Mouse (Mus musculus): ENCODE data around the gene Loxl4. TPM values are rescaled to one million over a fixed set of nuclear protein-coding genes. Genes with fewer than 3 reads are reported as not detected.

Gene Loxl4
- polyA plus RNA-seq (2014; fragmentation: Nextera tagmentation; extraction: Ambion mirVana) = 0.13 and 0.27 TPM in 2 replicates

DNA sequence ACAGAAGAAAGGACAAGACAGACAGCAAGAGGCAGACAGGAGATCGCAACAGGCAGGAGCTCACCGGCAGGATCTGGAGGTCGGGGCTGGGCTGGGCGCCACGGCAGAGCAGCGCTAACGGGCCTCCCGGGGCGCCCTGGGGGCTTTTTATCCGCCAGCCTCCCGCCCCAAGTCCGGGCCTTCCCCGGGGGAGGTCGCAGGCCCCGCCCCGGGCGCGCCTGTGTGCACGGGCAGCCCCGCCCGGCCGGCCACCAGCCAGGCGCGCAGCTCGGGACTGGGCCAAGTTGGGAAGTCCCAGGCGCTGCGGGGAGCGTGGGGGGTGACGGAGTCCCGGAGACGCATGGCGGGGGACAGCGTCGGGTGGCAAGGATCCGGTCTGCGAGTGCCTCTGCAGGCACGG is at the start of gene Loxl4:
Loxl4 (minus strand) TSS at position 160 of the 400 bp plus-strand sequence.
- no peaks in the 10 kb centered on the region for H3K36me3 ChIP-seq (replicated peaks; ENCODE audit: control insufficient read depth, insufficient read depth)
- H3K4me2 ChIP-seq (replicated peaks) = peak within 1 kb of the TSS; percentile 48
- H3K9me3 ChIP-seq (ENCODE audit: control insufficient read depth, low read length) = no peaks in the 10 kb centered on the region
- H3K4me3 ChIP-seq (replicated peaks; ENCODE audit: low read length) = peak within 1 kb of the TSS; percentile 23
- no peak for DNase-seq (ENCODE audit: low spot score)
- 2% methylated on average over 35 of the region's 37 CpGs for WGBS
- H3K9ac ChIP-seq = no peak within 1 kb of the TSS
- no peaks in the 10 kb centered on the region for H3K4me1 ChIP-seq (replicated peaks; ENCODE audit: control insufficient read depth, insufficient read depth, low read length)
- no peak within 1 kb of the TSS for H3K27ac ChIP-seq
- ATAC-seq (ENCODE audit: low FRiP score) = no peak
- H3K27me3 ChIP-seq (ENCODE audit: control insufficient read depth, insufficient read depth, low read length) = peaks cover 25% of the 10 kb centered on the region

DNA sequence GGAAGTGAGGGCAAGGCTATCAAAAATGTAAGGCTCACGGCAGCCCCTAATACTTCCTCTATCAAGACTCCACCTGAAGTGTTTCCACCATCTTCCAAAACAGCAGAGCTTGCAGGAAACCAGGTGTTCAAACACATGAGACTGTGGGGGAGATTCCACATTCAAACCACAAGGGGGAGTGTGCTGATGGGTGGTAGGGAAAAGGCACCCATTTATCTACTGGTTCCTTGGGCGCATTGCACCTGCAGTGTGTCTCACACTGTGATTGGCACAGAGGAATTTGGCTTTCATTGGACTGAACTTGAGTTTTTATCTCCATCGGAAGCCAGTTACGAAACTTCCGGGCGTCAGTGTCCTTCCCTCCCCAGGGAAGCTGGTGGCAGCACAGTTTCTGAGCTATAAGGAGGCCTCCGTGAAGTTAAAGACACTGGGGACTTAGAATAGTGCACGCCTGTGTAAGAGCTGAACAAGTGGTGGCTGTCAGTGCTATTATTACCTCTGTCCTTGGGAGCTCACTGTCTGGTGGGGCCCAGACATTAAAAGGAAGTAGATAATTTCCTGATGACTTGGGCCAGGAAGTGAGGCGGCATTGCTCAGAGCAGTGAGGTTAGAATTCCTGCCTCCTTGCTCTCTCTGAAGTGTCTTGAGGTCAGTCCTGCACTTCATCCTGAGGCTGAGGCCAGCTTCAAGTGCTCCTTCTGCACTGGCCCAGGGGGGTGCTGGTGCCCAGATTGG is 49.0 kb upstream of the Loxl4 start:
- no peak overlapping the region for H3K4me2 ChIP-seq (replicated peaks)
- DNase-seq (ENCODE audit: low spot score) = no peak
- ATAC-seq (ENCODE audit: low FRiP score) = no peak
- peaks cover 5% of the 10 kb centered on the region; the same call in 1 of the 2 replicates for H3K4me1 ChIP-seq (replicated peaks; ENCODE audit: control insufficient read depth, insufficient read depth, low read length)
- 0 out of 2 replicates have a peak, but pooled peaks cover 7% of the 10 kb centered on the region for H3K27me3 ChIP-seq (ENCODE audit: control insufficient read depth, insufficient read depth, low read length)
- no peaks in the 10 kb centered on the region for H3K9me3 ChIP-seq (ENCODE audit: control insufficient read depth, low read length)
- H3K36me3 ChIP-seq (replicated peaks; ENCODE audit: control insufficient read depth, insufficient read depth) = no peaks in the 10 kb centered on the region
- no peak overlapping the region for H3K4me3 ChIP-seq (replicated peaks; ENCODE audit: low read length)
- H3K27ac ChIP-seq = no peak overlapping the region
- WGBS = 87% methylated on average over 9 of the region's 9 CpGs
- no peak overlapping the region for H3K9ac ChIP-seq

DNA sequence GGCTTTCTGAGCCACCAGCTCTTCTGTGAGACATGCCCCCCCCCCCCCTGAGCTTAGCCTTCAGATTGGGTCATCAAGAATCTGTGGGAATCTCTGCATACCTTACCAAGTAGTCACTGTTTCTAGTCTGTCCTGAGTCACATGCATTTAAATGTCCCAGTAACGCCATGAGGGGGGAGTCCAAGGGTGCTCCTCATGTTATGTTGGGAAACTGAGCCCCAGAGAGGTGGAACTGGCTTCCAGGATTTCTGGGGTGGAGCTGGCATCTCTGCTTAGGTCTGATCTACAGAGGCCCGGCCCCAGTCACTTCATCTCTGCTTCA is 47.6 kb upstream of the Loxl4 start:
- no peak overlapping the region for H3K27ac ChIP-seq
- WGBS = 93% methylated on average over 2 of the region's 2 CpGs
- H3K4me3 ChIP-seq (replicated peaks; ENCODE audit: low read length) = no peak overlapping the region
- H3K4me2 ChIP-seq (replicated peaks) = no peak overlapping the region
- no peaks in the 10 kb centered on the region for H3K9me3 ChIP-seq (ENCODE audit: control insufficient read depth, low read length)
- 0 out of 2 replicates have a peak, but pooled peaks cover 7% of the 10 kb centered on the region for H3K27me3 ChIP-seq (ENCODE audit: control insufficient read depth, insufficient read depth, low read length)
- peaks cover 5% of the 10 kb centered on the region; the same call in 1 of the 2 replicates for H3K4me1 ChIP-seq (replicated peaks; ENCODE audit: control insufficient read depth, insufficient read depth, low read length)
- ATAC-seq (ENCODE audit: low FRiP score) = no peak
- no peak overlapping the region for H3K9ac ChIP-seq
- no peak for DNase-seq (ENCODE audit: low spot score)
- H3K36me3 ChIP-seq (replicated peaks; ENCODE audit: control insufficient read depth, insufficient read depth) = no peaks in the 10 kb centered on the region

DNA sequence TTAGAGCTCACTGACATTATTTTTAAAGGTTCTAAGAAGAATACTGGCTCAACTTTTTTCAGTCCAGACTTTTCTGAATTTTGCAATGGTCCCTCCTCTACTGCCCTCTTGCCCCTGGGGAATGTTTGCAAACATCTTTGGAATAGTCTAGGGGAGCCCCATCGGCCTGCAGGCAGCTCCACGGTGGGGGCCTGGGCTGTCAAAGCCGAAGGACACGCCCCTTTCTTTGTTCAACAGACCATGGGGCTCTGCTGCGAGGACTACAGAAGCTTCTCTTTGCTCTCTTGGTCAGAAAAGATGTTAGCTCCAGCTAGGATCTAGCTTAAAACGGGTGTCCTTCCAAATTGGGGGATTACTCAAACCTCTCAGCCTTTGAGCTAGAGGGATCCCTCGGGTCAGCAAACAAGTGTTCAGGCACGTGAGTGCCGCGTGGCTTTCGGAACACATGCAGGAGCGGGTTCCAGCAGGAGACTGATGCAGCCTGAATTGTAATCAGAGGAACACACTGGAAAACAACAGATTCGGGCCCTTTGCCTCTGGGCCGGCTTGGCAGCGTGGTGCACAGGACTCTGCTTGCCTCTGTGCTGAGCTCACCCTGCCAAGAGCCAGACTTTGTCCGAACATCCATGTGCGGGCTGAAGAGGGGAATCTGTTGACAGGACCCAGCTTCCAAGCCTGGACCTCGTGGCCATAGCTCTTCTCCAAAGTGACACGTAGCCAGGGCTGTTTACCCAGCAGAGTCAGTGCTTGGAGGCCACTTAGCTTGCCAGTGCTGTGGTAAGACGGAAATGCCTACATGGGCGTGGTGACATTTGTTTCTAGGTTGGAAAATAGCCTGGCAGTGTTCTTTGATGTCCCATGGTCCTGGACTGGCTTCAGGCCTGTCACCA is 47.0 kb upstream of the Loxl4 start:
- Histone ChIP-seq H3K27me3 (ENCODE audit: control insufficient read depth, insufficient read depth, low read length) (0 out of 2 replicates have a peak, but pooled peaks cover 7% of the 10 kb centered on the region), H3K9me3 (ENCODE audit: control insufficient read depth, low read length) (no peaks in the 10 kb centered on the region), H3K4me2 (replicated peaks) (no peak overlapping the region), H3K4me3 (replicated peaks; ENCODE audit: low read length) (no peak overlapping the region), H3K9ac (no peak overlapping the region), H3K4me1 (replicated peaks; ENCODE audit: control insufficient read depth, insufficient read depth, low read length) (peaks cover 5% of the 10 kb centered on the region; the same call in 1 of the 2 replicates), H3K27ac (no peak overlapping the region), H3K36me3 (replicated peaks; ENCODE audit: control insufficient read depth, insufficient read depth) (no peaks in the 10 kb centered on the region)
- ATAC-seq (ENCODE audit: low FRiP score) (peak; percentile 47; the same call in 1 of the 2 replicates), DNase-seq (ENCODE audit: low spot score) (no peak)
- 26% methylated on average over 21 of the region's 21 CpGs for WGBS

DNA sequence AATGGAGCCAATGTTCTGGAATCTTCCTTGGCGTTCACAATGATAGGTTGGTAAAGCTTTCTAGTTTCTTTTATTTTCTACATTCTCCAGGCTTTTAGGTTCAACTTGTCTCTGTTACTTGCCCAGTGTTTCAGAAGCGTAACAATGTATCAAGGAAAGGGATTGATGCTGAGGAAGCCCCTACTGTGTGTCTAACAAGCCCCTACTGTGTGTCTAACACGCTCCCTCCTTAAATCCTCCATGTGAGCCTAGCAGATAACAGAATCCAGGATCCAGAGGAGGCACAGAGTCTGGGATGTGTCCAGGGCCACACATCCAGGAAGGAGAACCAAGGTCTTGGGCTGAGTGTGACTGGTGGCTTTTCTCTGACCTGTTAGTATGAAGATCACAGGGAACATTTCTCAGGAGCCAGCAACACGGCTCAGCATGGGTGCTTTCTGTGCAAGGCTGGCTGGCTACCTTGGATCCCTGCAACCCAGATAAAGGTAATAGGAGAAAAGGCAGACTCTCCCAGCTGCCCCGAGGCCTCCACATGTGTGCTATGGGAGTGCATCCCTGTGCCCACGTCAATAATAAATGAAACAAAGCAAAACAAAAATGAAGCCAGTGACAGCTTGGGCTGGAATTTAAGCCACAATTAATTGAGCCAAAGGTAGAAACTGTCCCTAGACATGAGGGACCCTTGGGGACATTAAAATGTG is 46.0 kb upstream of the Loxl4 start:
- Histone ChIP-seq H3K4me1 (replicated peaks; ENCODE audit: control insufficient read depth, insufficient read depth, low read length) (peaks cover 5% of the 10 kb centered on the region; the same call in 1 of the 2 replicates), H3K27ac (no peak overlapping the region), H3K4me2 (replicated peaks) (no peak overlapping the region), H3K4me3 (replicated peaks; ENCODE audit: low read length) (no peak overlapping the region), H3K9ac (no peak overlapping the region), H3K36me3 (replicated peaks; ENCODE audit: control insufficient read depth, insufficient read depth) (no peaks in the 10 kb centered on the region), H3K9me3 (ENCODE audit: control insufficient read depth, low read length) (no peaks in the 10 kb centered on the region), H3K27me3 (ENCODE audit: control insufficient read depth, insufficient read depth, low read length) (0 out of 2 replicates have a peak, but pooled peaks cover 7% of the 10 kb centered on the region)
- DNase-seq (ENCODE audit: low spot score) = no peak
- WGBS = 78% methylated on average over 6 of the region's 6 CpGs
- no peak for ATAC-seq (ENCODE audit: low FRiP score)

DNA sequence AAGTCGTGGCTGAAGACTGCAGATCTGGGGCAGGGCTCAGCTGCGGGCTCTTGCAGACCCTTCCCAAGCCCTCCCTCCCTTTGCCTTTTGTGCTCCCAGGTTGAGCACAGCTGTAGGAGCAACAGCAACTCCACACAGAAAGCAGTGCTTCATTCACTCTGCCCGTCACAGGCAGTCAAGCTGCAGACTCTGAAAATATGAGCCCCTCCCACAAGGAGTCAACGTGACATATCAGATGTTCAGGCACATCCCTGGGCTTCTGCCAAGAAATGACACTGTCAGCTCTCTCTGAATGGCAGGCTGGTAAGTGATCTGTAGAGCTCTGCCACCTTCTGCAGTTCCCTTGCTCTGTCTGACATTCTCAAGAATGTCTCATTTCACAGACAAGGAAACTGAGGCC is 45.2 kb upstream of the Loxl4 start:
- 34% methylated on average over 4 of the region's 4 CpGs for WGBS
- Histone ChIP-seq H3K4me3 (replicated peaks; ENCODE audit: low read length) (no peak overlapping the region), H3K4me1 (replicated peaks; ENCODE audit: control insufficient read depth, insufficient read depth, low read length) (peaks cover 5% of the 10 kb centered on the region; the same call in 1 of the 2 replicates), H3K36me3 (replicated peaks; ENCODE audit: control insufficient read depth, insufficient read depth) (no peaks in the 10 kb centered on the region), H3K9me3 (ENCODE audit: control insufficient read depth, low read length) (no peaks in the 10 kb centered on the region), H3K9ac (no peak overlapping the region), H3K27me3 (ENCODE audit: control insufficient read depth, insufficient read depth, low read length) (0 out of 2 replicates have a peak, but pooled peaks cover 7% of the 10 kb centered on the region), H3K4me2 (replicated peaks) (no peak overlapping the region), H3K27ac (no peak overlapping the region)
- ATAC-seq (ENCODE audit: low FRiP score) = no peak
- no peak for DNase-seq (ENCODE audit: low spot score)

DNA sequence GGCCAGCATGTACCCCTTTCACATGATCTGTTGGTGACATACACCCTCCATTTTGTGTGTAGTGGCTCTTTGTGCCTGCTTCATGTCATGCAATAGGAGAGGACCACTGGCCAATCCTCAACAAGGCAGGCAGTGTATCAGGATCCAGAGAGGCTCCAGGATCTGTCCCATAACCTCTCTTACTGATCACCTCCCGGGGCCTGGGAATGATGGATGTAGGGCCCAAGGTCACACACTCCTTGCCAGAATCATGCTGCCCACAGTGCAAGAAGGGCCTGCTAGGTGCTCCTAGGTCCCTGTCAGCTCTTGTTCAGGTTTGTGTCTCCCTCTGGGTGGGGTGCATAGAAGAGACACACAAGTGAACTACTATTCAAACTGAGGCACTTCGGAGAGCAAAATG is 44.7 kb upstream of the Loxl4 start:
- WGBS = 94% methylated on average over 2 of the region's 2 CpGs
- no peak overlapping the region for H3K4me3 ChIP-seq (replicated peaks; ENCODE audit: low read length)
- ATAC-seq (ENCODE audit: low FRiP score) = no peak

DNA sequence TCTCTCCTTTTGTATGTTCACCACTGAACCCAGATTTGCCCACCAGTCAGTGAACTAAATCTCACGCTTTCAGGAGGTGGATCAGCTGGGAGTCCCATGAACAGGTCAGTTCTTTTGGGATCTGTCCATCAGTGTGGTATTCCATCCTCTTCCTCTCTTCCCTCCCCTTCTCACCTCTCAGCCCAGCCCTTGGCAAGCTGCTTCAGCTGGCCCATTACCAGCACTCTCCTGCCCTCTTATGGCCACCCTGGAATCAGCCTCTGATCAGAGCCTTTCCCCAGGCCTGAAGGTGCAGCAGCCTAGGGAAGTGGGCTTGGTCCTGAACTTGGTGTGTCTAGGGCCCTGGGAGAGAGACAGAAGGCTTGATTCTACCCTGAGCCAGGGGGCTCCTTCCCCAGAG is 42.4 kb upstream of the Loxl4 start:
- Histone ChIP-seq H3K4me3 (replicated peaks; ENCODE audit: low read length) (no peak overlapping the region), H3K4me2 (replicated peaks) (no peak overlapping the region), H3K9ac (no peak overlapping the region), H3K27me3 (ENCODE audit: control insufficient read depth, insufficient read depth, low read length) (0 out of 2 replicates have a peak, but pooled peaks cover 7% of the 10 kb centered on the region), H3K27ac (no peak overlapping the region), H3K4me1 (replicated peaks; ENCODE audit: control insufficient read depth, insufficient read depth, low read length) (peaks cover 4% of the 10 kb centered on the region), H3K9me3 (ENCODE audit: control insufficient read depth, low read length) (no peaks in the 10 kb centered on the region), H3K36me3 (replicated peaks; ENCODE audit: control insufficient read depth, insufficient read depth) (no peaks in the 10 kb centered on the region)
- no peak; the same call in 1 of the 2 replicates for ATAC-seq (ENCODE audit: low FRiP score)
- 60% methylated on average over 1 of the region's 1 CpGs for WGBS
- peak; percentile 81 for DNase-seq (ENCODE audit: low spot score)

More for the DNA sequence above, 44.7 kb upstream of the Loxl4 start:
- Histone ChIP-seq H3K4me1 (replicated peaks; ENCODE audit: control insufficient read depth, insufficient read depth, low read length) (peaks cover 5% of the 10 kb centered on the region), H3K27ac (no peak overlapping the region), H3K9me3 (ENCODE audit: control insufficient read depth, low read length) (no peaks in the 10 kb centered on the region), H3K4me2 (replicated peaks) (no peak overlapping the region), H3K27me3 (ENCODE audit: control insufficient read depth, insufficient read depth, low read length) (0 out of 2 replicates have a peak, but pooled peaks cover 7% of the 10 kb centered on the region), H3K9ac (no peak overlapping the region), H3K36me3 (replicated peaks; ENCODE audit: control insufficient read depth, insufficient read depth) (no peaks in the 10 kb centered on the region)
- DNase-seq (ENCODE audit: low spot score) = no peak
